Mouse (Mus musculus) small intestine, adult 2 months (tissue): Measurements from ENCODE around the gene Dpp6. TPM values are rescaled to one million over a fixed set of nuclear protein-coding genes. Genes with fewer than 3 reads are reported as not detected.

ENCODE experiments used
- H3K27ac ChIP-seq: fragments of 200-500 bp; 2 replicates; pipeline ENCODE4 v1.5.1; 2012; ENCODE audit warnings: low read depth, low read length, control low read depth, inconsistent platforms; ENCODE audit not compliant: insufficient read depth
- H3K27me3 ChIP-seq: fragments of 200-500 bp; 2 replicates; pipeline ENCODE4 v1.6.1; 2012; ENCODE audit warnings: mild to moderate bottlenecking, moderate library complexity, low read length, inconsistent platforms; ENCODE audit not compliant: control insufficient read depth, insufficient read depth
- H3K36me3 ChIP-seq: fragments of 200-500 bp; 2 replicates; pipeline ENCODE4 v1.6.1; 2012; ENCODE audit warnings: mild to moderate bottlenecking, low read length, control low read depth, inconsistent platforms; ENCODE audit not compliant: control insufficient read depth, insufficient read depth
- H3K4me1 ChIP-seq: fragments of 200-500 bp; 2 replicates; pipeline ENCODE4 v1.6.1; 2012; ENCODE audit warnings: low read length, inconsistent platforms, mixed read lengths; ENCODE audit not compliant: control insufficient read depth, insufficient read depth, insufficient read length
- H3K4me3 ChIP-seq: fragments of 200-500 bp; 2 replicates; pipeline ENCODE4 v1.5.1; 2012; ENCODE audit warnings: low read depth, mild to moderate bottlenecking, control low read depth, inconsistent platforms, low read length, moderate library complexity
- CTCF ChIP-seq: fragments of 200-500 bp; IDR thresholded peaks from 2 replicates; pipeline ENCODE4 v1.5.1; 2012; ENCODE audit warnings: low read depth, mild to moderate bottlenecking, control low read depth, inconsistent platforms, low read length, moderate library complexity, mixed read lengths; ENCODE audit not compliant: insufficient replicate concordance, insufficient read length; ENCODE audit errors: extremely low read depth
- POLR2A ChIP-seq: fragments of 200-500 bp; IDR thresholded peaks from 2 replicates; pipeline ENCODE4 v1.6.1; 2012; ENCODE audit warnings: low read depth, mild to moderate bottlenecking, control low read depth, inconsistent platforms, low read length, moderate library complexity
- WGBS: fragments of 180-500 bp; shearing (Covaris S2); methylation state at CpG from one replicate; pipeline ENCODE4 v1.1.7; 2018; 5-methylcytosine and 5-hydroxymethylcytosine counted together
- polyA plus RNA-seq: library from polyadenylated mRNA; depleted of rRNA; stranded (reverse); fragments of >200 nt; gene quantifications from 2 replicates; pipeline ENCODE4 v1.2.3, GENCODE M21; 2012

Gene Dpp6
- polyA plus RNA-seq, 1 experiment, result 0.41 TPM

GRCm38 (mm10) chr5:27375841-27376240 lies 558.8 kb downstream of the Dpp6 start:
- no peak for TF ChIP-seq POLR2A
- no peak for TF ChIP-seq CTCF
- no peaks in the 10 kb centered on the region for H3K27me3 ChIP-seq
- WGBS, result 80% methylated on average over 3 of the region's 3 CpGs
- H3K4me1 ChIP-seq, result no peaks in the 10 kb centered on the region
- H3K4me3 ChIP-seq, result no peak overlapping the region
- no peaks in the 10 kb centered on the region for H3K36me3 ChIP-seq
- no peak overlapping the region for H3K27ac ChIP-seq

DNA sequence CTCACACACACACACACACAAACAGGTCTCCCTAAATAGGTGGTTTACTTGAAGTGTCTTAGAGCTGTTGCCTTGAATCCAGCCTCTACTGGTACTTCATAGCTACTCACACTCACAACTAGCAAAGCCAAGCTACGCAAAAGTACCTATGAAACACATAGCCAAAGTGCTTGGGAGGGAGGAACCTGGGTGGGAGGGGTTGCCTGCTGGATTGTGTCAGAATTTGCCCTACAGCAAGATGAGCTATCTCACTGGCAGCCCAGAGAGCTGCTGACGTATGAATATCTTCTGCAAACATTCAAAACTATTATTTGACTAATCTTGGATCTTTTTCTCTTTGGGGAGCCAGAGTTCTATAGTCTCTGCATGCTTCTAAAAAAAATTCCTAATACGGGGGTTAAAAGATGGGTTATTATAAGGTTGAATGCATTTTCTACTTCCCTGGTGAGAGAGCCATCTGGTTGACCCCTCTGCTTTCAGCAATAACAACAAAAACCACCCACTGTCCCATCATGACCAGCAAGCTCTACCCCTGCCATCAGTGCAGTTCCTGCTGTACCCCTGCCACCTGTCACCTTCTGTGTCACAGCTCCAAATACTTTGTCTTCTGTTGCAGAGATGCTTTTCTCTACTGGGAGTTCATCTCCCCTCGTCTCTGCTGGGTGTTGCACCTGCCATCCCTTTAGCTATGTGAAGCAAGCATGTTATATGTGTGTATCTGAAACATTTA lies 563.8 kb downstream of the Dpp6 start:
- H3K4me1 ChIP-seq, result no peaks in the 10 kb centered on the region
- no peaks in the 10 kb centered on the region for H3K36me3 ChIP-seq
- no peak overlapping the region for H3K27ac ChIP-seq
- H3K27me3 ChIP-seq, result no peaks in the 10 kb centered on the region; the same call in 1 of the 2 replicates
- TF ChIP-seq CTCF (no peak), POLR2A (no peak)
- 70% methylated on average over 4 of the region's 4 CpGs for WGBS
- no peak overlapping the region for H3K4me3 ChIP-seq

DNA sequence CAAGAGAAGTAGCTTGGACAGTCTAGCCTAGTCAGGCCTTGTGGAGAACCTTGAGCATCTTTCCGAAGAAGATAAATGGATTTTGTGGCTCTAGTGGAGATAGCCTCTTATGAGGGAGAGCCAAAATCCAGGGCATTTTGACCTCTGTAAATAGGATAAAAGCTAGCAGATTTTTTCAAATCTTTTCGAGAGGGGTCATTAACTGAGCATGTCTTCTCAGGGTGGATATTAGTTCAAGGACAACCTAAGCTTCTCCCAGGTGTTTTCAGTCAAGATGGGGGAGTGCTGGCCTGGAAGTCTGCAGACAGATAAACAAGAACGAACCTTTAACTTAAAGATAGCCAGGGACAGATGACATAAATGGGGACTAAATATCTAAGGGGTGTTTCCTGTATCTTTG lies 581.4 kb downstream of the Dpp6 start:
- no peak overlapping the region for H3K4me3 ChIP-seq
- TF ChIP-seq CTCF (no peak), POLR2A (no peak)
- H3K36me3 ChIP-seq, result no peaks in the 10 kb centered on the region
- WGBS, result 56% methylated on average over 3 of the region's 3 CpGs
- H3K27me3 ChIP-seq, result no peaks in the 10 kb centered on the region
- no peaks in the 10 kb centered on the region for H3K4me1 ChIP-seq
- no peak overlapping the region for H3K27ac ChIP-seq

DNA sequence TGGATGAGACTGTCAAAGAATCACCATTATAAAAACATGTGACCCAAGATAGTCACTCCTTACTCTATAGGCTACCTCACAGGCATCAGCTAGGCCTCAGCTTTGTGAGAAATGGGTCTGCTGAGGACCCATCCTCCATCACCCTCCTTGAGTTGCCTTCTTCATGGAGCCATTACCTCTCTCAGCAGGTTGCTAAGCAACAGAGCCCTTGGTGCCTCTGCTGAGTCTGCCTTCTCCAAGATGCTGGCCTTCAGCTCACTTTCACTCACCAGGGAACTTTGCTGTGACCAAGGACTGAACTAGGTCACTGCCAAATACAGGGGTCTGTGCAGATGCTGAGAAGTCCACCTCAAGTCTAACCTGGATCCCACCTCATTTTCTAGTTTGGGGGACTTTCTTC lies 582.1 kb downstream of the Dpp6 start:
- TF ChIP-seq POLR2A (no peak), CTCF (no peak)
- Histone ChIP-seq H3K4me1 (no peaks in the 10 kb centered on the region), H3K27ac (no peak overlapping the region), H3K36me3 (no peaks in the 10 kb centered on the region), H3K27me3 (no peaks in the 10 kb centered on the region), H3K4me3 (no peak overlapping the region)

DNA sequence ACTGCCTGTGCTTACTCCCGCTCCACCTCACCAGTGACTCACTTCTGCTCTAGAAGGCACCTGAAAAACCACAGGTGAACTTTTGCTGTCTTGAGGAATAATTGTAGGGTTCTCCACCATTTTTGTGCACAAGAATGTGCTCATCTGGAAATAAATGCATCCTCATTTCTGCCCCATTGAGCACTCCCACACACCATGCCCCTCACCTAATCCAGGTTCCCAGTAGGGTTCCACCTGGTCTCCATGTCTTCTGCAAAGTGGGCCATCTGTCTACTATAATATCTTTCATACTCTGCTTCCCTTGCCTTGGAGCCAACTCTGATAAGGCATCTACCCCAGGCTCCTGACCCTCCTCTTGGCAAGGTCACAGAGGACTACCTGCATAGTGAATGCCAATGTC lies 585.6 kb downstream of the Dpp6 start:
- Histone ChIP-seq H3K4me1 (no peaks in the 10 kb centered on the region), H3K36me3 (no peaks in the 10 kb centered on the region), H3K27me3 (no peaks in the 10 kb centered on the region), H3K4me3 (no peak overlapping the region), H3K27ac (no peak overlapping the region)
- TF ChIP-seq POLR2A (no peak), CTCF (no peak)
- WGBS, result 83% methylated on average over 1 of the region's 1 CpGs

DNA sequence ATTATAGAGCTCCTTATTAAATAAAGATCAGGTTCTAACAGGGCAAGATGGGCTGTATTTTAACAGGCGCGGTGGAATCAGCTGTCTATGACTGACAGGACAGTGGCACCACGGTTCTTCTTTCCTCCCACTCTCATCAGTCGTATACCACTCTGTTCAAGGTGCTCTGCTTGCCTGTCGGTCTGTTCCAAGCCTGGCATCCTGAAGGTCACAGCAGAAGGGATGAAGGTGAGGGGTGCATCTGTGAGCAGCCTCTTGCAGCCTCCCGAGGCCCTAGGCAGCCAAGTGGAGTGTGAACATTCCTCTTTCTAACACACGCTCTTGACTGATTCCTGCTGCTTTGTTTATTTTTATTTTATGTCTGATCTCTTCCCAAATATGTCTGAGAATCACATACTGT lies 591.9 kb downstream of the Dpp6 start:
- Histone ChIP-seq H3K27me3 (no peaks in the 10 kb centered on the region), H3K27ac (no peak overlapping the region), H3K4me3 (no peak overlapping the region), H3K4me1 (no peaks in the 10 kb centered on the region), H3K36me3 (no peaks in the 10 kb centered on the region)
- WGBS, result 78% methylated on average over 7 of the region's 7 CpGs
- TF ChIP-seq POLR2A (no peak), CTCF (no peak)

DNA sequence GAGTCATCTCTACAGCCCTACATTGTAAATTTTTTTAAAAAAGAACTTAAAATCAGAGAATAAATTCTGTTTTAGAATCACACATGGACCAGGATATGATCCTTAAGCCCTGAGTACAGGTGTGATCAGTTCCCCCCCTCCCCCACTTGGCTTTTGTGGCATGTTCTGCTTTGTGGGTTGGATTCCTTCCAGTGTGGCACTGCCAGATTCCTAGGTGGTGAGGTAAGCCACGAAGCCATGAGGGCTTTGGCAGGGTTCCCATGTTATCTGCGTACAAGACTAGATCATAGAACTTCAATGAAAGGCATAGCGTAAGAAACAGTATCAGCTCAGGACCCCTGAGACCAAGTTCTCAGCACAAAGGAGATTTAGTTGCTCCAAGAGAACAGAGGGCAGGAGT lies 596.0 kb downstream of the Dpp6 start:
- Histone ChIP-seq H3K27me3 (no peaks in the 10 kb centered on the region), H3K4me1 (no peaks in the 10 kb centered on the region), H3K4me3 (no peak overlapping the region), H3K27ac (no peak overlapping the region), H3K36me3 (no peaks in the 10 kb centered on the region)
- no peak for TF ChIP-seq CTCF
- no peak for TF ChIP-seq POLR2A
- WGBS, result 16% methylated on average over 3 of the region's 3 CpGs
